Mouse (Mus musculus) kidney, adult 11 months (tissue): ENCODE measurements around the gene Gm49396.

Source experiments
- DNase-seq: peaks from one replicate; pipeline ENCODE4 v3.0.0; 2022

The Gm49396 gene

DNA sequence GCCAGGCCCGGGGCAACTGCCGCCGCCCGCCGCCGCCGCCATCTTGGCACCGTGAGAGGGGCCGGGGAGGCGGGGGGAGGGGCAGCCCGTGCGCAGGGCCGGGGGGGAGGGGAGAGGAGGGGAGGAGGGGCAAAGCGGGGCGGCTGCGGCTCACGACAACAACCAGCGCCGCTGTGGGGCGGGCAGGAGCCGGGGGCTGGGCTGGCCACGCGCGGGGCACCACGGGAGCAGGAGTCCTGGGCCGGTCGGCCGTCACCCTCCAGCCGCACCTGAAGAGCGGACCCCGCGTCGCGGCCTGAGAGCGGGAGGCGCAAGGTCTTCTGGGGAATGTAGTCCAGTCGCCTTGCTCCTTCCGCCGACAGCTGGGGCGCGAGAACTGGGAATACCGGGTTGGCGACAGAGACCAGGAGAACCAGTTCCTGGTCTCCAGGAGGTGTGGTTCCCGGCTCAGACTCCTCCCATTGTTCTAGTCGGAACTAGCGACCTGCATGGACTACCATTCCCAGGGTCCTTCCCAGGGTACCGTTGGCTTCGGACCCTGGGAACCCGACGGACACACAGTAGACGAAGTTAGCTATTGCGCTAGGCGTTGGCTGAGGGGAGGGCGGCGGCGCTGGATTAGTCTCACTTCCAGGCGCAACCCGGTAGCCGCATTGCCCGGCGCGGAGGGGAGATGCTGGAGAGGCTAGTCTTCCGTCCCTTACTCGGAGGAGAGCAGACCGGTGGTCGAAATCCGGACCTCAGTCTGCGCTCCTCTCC is 25.7 kb downstream of the Gm49396 start, which contains the start of gene Kmt2b:
TSS of gene Kmt2b (minus strand) at position 51 of the 759 bp plus-strand sequence.
- peak; percentile 99 for DNase-seq

DNA sequence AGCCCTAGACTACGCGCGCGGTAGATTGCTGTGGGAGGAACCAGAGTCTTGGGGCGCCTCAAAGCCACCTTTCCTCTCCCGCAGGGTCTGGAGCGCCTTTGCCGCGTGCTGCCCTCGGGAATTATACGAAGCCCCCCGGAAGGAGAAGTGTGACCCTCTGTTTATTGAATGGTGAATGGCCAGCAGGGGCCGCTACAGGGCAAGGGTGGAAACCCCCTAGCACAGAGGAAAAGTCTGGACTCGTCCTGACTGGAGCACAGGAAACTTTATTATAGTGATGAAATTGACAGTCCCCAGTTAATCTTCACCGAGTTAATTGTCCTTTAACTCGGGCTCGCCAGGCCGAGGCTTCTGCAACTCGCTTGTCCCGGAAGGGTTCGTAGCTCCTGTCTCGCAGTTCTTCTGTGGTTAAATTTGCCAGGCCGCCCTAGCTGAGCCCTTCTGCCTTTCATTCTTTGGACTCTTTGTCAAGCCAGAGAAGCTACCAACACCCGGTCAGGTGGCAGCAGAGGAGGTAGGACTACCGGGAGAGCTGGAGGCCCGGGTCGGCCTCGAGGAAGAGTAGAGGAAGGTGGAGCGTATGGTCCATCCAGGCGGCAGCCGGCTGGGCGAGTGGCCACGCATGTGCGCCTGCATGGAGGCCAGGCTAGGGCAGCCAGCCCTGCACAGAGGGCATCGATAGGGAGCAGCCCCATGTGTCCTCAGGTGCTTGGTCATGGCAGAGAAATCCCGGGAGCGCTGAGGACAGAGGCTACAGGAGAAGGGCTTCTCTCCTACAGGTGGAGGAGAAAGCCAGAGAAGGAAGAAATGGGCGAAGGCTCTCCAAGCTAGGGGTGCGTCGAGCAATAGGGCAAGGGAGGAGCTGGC is 26.5 kb downstream of the Gm49396 start:
- peak; percentile 85 for DNase-seq

DNA sequence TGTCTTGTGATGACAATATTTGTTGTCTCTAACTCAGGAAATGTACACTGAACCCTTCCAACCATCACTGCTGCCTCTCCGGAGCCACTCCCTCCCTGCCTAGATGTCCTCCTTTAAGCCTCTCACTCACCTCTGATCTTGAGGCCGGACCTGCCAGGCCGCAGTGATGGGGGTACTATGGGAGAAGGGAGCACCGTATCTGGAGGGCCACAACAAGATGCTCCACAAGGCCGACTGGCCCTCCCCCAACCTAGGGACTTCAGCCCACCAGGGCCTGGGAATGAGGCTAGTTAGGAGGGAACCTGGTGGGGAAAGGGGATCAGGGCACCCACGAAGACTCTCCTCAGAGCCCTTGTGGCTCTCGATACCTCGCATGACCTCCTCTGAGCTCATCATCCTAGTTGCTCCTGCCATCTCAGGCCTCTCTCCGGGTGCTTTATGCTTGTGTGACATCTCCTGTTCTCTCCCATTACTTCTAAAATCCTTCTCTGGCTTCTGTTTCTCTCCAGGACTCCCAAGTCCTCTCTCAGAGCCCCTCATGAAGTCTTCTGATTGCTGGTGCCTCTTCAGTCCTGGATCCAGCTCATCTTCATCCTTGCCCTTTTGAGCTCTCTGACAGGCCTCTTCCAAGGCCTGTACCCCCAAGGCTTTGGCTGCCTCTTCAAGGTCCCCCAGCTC is 27.9 kb downstream of the Gm49396 start:
- no peak for DNase-seq

DNA sequence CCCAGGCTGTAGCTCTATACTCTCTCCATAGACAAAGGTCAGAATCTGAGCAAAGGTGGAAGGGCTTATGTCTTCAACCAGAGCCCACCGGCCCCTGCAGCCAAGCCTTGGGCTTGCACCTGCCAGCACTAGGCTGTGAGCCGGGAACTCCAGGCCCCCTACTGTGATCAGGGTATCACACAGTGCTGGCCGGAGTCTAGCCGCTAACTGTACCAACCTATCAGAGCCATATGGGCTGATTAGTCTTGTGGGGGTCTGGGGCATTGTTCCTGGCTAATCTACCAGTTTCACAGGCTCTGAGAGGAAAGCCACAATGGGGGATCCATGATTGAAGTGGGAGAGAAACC is 28.4 kb downstream of the Gm49396 start:
- DNase-seq: no peak

DNA sequence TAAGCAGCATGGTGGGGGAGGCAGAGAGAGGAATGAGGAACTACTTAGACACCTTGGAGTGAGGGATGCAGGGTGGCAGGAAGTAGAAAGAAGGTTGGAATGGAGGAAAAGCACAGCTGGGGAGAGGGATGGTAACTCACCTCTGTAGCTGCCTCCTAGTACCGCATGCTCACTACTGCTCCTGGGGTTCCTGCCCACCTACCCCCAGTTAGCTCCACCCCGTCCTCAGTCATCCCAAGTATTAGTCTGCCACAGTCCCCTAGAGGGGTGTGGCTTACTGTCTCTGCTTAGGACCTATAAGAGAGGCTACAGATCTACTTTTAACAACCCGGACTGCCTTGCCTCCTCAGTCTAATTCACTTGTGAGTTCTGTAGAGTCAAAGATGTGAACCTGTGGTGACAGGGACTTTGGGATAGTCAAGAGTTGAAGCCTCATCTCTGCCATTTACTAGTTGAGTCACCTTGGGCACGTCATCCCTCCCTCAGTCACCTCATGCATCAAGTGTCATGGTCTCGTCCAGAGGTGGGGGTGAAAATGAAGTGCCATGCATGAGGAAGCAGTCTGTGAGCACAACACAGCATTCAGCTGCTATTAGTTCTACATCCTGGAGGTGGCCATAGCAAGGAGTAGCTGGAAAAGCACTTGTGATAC is 29.8 kb downstream of the Gm49396 start:
- no peak for DNase-seq

DNA sequence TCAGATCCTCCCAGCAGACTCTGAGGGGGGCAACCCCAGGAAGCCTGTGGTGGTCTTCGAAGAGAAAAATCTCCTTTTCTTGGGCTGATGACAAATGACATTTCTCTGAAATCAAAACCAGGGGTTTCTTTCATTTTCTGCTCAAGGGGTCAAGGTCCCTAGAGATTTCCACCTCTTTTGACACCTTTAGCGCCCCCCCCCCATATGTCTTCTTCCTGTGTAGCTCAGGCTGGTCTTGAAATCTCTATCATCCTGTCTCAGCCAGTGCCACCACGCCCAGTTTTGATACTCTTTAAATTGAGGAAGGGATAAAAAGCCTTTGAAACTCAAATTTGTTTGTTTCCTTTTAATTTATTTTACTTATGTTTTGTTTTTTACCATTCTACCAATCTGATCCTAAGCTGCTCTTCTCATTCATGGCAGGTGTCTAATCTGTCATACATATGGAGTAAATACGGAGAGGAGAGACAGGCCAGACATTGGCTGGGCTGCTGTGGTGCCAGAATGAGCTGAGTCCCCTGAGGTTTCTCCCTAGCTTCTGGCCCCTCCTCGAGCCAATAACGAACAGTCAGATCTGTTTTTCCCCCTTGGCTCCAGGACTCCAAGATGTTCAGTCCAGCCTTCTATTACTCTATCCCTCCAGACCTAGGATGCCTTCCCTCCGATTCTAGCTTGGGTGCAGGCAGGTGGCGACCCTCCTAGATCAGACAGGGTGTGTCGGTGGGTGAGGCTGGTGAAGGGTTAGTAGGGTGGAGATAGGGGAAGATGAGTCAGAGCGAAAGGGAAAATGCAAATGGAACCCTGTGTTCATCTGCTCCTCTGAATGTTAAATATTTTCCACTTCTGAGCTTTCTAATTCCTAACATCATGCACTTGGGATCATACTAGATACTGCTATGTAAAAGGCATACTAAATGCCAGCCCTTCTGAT is 30.7 kb downstream of the Gm49396 start:
- no peak for DNase-seq

DNA sequence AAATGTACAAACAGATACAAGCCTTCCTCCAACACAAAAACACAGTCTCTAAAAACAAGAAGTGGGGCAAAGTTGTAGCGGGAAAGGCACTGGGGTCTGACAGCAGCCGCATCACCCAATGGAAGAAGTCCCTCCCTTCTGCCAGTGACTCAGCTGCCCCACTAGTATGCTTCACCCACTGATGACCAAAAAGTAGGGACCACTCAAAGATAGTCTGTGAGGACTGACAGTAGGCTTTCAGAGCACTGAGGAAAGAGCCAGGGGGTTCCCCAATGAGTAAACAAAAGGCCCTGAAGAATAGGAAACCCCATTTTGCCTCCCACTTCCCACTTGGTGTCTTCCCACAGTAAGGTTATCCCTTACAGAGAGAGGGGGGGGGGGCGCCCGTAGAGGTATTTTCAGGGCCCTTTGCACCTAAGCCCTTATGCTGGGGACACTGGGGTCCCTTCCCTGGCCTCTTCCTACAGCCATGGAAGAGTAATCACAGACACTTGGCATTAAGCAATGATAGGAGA is 31.4 kb downstream of the Gm49396 start:
- DNase-seq: no peak

GRCm38 (mm10) chr7:30596093-30596492 is 32.9 kb downstream of the Gm49396 start:
- no peak for DNase-seq

DNA sequence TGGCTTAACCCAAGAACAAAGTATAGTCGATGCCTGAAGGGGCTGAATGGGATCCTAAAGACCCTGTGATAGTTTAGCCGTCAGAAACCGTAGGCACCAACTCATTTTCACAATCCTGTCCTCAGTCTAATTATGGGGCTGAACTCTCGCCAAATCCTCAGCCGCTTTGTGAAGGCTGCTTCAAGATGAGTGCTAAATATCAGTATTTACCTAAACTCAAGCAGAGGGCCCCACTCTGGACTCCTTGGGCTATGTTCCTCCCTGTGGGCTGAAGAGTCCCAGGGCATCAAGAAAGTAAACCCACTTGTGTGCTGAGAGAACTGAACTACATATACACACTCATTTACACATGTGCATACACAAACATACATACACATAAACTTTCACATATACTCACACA is 33.7 kb downstream of the Gm49396 start:
- DNase-seq: no peak

DNA sequence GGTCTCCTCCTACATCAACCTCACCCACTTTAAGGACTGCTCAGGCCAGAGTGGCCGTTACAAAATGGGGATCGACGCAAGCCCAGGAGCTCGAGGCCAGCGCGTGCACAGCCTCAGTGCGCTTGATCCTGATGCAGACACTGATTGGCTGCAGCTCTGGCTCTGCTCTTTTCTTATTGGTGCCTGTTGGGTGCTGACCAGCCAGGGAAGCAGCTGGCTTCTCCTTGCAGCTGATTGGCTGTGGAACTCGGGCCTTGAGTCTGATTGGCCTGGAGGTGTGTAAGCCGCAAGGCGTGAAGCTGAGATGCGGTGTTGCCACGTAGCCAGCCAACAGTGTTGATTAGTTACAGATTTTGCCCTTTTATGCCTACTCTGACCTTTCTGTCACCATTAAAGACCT is 35.6 kb downstream of the Gm49396 start, which contains the start of gene Zbtb32:
TSS of gene Zbtb32 (minus strand) at position 124 of the 400 bp plus-strand sequence.
- no peak for DNase-seq

DNA sequence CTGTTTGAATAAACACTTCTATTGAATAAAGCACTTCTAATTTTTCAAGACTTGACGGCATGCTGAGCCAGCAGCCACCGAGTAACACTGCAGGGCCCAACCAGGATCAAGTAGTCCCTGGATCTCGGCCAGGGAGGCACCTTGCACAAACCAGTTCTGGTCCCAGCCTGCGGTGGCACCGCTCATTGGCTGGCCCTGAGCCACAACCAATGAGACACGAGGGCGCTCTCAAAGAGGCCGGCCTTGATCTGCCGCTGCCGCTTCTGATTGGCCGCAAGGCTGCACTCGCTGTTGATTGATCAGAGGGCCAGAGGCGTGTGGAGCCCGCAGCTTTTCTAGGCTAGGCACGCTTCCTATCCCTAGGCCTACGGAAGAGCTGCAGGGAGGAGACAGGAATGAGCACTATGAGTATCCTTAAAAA is 36.8 kb downstream of the Gm49396 start:
- peak; percentile 98 for DNase-seq

DNA sequence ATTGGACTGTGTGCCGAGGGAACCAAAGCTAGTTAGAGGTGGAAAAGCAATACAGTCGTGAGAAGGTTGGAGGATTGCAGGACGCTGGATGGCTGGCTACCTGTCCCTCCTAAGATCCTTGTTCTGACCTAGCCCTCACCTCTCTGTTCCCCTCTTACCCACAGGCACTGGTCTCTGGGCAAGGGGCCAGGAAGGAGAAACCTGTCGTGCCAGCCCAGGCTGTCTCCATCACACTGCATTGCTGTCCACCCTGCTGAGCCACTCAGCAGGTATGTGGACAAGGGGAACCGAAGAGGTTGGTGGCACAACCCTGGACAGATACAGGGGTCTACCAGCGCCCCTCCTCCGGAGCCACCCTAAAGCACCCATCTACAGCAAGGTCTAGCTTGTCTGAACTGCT is 37.5 kb downstream of the Gm49396 start:
- peak; percentile 67 for DNase-seq

DNA sequence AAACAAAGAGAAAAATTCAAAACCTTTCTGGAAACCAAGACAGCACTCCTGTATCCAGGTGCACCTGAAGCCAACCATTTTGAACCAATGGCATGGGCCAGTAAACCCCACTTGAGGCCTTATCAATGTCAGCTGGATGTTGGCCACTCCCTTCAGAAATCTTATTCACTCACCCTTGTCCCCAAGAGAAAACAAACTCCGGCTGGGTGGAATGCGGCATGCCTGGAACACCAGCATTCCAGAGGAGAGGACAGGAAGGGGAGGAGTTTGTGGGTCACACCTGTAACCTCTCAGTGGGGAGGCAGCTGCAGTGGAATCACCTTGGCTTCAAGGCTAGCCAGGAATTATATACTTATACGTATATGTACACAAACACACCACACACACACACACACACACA is 39.4 kb downstream of the Gm49396 start:
- DNase-seq: peak; percentile 81

DNA sequence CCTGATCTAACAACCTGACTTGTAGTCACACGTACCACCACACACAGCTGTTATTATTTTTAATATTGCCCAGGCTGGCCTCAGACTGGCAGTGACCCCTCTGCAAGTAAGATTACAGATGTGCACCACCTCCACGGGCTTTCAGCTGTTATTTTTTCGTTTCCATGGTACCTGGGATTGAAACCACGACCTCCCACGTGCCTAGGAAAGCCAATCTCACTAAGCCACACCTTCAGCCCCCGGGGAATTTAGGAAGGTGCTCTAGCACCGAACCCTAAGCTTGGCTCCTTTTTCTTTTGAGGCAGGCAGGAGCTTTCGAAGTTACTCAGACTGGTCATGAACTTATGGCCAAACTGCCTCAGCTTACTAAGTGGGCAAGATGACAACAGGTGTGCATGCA is 41.3 kb downstream of the Gm49396 start:
- DNase-seq: no peak

DNA sequence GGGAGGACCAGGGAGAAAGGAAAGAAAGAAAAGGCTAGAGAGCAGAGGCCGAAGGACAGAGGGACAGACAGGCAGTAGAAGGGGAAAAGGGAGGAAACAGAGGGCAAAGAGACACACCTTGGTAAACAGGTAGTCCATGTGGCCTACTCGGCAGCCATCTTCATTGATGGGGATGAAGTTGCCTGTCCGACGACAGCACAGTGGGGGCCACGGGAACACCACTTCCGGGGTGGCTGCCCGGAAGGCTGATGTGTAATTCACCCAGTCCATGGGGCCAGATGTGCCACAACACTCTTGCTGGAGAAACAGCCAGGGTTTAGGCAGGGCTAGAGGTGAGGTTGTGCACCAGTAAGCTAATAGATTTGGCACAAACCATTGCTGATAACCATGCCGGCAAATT is 41.8 kb downstream of the Gm49396 start:
- no peak for DNase-seq

DNA sequence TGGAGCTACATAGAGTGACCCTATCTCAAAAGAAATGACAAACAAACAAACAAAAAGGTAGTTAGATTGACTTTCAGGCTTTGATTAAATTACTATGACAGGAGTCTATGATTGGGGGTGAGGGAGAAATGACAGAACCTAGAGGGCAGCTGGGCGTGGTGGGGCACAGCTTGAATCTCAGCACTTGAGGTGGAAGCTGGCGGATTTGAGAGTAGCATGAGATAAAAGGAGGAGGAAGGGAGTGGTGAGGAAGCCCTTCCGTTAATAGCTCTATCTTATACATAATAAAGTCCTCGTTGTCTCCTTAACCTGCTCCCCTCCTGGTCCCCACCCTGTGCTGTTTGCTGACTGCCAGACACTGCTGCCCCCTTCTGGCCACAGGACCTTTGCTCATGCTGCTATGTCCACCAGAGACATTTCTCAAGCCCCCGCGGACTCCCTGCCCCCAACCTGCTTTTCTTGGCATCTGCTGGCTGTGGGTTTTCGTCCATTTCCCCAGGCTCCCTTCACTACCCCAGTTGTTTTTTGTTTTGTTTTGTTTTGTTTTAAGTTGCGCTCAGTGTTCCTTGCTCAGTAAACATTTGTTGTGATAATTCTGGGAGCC is 44.7 kb downstream of the Gm49396 start:
- peak; percentile 46 for DNase-seq

GRCm38 (mm10) chr7:30608476-30608875 is 45.3 kb downstream of the Gm49396 start:
- DNase-seq: no peak

DNA sequence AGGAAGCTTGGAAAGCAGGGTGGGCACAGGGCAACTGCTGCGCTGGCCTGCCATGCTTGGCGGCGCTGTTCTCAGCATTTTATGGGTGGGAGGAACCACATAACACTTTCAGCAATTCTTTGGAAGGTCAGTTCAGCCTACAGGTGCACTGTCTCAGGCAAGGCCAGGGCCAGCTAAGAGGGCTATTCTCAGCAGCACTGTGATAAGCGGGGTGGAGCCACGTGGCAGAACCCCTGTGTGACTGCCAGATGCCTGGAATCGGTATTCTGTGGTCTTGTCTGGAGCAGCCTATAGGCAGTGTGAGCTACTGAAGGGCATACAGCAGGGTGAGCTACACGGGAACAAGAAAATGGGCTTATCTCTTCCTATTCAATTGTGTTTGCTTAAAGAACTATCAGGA is 46.9 kb downstream of the Gm49396 start:
- DNase-seq: no peak

DNA sequence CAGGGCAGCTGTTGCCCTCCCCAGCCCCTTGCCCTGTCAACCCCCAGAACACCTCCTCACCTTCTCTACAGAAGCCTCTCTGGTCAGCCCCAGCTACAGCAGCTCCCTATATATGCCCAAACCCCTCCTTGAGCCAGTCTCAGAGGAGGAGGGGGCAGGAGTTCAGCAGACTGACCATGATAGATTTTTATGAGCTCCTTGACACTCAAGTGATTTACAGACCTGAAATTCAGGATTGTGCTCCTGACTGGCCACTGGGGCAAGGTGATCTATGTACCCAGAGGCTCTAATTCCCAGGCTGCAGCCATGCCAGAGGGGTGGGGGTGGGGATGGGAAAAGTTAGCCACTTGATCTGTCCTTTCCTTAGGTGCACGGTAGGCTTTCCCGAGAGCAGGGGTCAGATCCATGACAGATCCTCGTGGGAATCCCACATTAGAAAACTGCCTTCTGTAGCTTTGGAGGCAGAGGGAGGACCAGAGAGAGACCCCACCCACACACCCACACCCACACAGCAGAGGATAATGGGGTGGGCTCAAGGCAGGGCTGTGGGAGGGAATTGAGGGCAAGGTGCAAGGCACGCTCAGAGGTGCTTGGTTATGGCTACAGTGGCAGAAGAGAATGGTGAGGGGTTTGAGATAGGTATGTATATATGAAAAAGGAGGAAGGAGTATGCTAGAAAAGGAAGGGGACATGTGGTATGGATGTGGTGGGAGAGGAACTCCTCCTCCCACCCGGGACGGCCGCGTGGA is 49.7 kb downstream of the Gm49396 start, which contains the start of gene Upk1a:
TSS of gene Upk1a (minus strand) at position 194 of the 749 bp plus-strand sequence.
- DNase-seq: no peak

- peak; percentile 59 for DNase-seq
Measured at GRCm38 (mm10) chr7:30613529-30614112, 50.5 kb downstream of the Gm49396 start.
